Mouse (Mus musculus) ovary, adult 18-20 months (tissue): ENCODE data around the gene Ntm.

ENCODE experiments used
- DNase-seq: peaks from one replicate; pipeline ENCODE4 v3.0.0; 2022; ENCODE audit warnings: low spot score, mixed read lengths

Ntm gene

DNA sequence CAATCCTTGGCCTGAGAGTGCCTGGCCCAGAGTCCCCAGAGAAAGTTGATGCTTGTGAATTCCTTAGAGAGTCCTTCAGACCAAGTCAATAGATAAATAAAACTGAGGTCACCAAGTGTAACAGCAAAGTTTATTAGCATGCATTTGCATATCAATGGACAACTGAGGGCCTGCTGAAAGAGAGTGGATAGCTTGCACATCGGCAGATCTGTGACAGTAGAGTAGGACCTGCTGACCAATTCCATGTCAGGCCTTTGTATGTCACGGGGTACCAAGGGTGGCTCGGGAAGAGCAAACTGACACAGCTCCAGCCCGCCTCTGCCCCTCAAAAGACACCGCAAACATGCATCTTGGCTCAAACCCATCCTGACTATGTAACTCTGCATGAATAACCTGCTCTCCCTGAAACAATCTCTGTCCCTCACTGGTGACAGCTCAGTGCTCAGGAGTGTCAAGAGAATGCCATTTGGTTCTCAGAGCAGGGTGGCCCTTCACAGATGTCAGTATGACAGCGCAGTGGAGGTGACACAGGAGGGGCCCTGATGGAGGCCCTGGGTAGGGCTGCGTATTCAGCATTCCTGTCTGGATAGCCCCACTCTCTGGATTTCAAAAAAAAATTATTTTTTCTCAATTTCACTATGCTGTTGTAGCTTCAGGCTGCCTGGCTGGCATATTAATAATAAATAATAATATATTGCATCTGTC, 305.0 kb downstream of the Ntm start:
- DNase-seq = no peak

DNA sequence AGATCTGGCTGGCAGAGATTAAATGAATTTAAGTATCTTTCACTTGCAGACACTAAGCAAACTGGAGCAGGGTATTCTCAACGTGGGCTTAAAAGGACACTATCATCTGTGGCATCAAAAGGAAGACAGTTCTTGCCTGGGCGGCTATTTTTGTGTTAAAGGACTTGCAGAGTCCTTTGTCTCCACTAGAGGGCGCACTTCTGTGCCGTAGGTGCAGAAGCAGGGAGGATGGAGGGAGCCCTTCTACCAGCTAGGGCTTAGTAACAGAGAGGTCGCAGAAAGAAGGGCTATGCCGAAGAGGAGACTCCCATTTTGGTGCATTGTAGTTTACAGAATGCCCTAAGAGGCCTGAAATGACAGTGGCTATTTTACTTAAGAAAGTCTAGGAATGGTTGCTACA, 308.1 kb downstream of the Ntm start:
- no peak for DNase-seq

DNA sequence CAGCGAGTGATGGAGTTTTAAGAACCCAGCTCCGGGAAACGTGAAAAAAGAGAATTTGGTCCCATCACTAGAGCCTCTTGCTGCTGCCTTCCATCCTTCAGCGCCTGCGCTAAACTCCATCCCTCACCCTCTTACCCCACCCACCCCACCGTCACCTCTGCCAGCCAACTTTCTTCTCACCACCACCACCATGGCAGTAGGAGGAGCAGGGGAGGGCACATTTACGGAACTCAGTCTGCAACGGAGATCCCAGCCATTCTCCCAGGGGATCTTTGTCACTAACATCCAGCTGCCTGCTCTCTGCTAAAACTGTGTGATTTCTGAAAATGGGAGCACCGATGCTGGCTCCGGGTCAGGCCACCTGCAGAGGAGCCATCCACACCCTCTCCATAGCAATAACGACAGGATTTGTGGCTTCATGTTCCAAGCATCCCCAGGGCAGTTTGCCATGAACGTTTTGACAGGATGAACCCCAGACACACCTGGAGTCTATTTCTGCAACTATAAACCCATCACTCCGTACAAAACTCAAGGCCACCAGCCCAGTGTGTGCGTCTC, 309.2 kb downstream of the Ntm start:
- no peak for DNase-seq

DNA sequence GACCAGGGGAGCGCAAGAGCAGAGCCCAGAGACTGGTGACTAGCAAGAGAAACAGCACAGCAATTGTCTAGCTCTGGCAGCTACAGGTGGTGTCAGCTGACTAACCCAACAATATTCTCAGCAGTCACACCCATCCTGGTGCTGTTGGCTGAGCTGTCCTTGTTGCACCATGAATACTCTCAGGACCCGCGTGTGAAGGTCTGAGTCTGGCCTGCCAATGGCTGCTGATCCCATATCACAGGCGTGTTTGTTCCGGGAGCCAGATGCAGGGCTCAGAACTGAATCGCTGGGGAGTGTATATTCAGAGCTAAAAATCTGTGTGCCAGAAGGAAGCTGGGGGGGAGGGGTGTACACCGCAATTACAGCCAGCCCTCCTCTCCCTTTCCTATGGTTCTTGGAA, 310.1 kb downstream of the Ntm start:
- DNase-seq = no peak

DNA sequence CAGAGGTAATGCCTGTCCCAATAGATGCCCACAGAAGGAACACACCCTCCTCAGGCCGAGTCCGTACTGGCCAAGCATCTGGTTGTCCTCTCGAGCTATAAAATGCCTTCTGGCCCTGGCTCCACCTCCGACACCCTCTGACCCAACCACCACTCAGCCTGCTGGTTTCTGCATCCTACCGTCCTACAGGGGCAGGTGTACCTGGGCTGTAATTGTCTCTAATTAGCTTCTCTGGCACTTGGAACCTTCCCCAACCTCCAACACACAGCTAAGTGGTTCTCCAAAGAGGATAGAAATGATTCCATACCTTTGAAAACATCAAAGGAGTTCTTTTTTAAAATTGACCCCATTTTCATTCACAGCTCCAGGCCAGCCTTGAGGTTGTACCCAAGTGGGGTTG, 311.1 kb downstream of the Ntm start:
- no peak for DNase-seq

DNA sequence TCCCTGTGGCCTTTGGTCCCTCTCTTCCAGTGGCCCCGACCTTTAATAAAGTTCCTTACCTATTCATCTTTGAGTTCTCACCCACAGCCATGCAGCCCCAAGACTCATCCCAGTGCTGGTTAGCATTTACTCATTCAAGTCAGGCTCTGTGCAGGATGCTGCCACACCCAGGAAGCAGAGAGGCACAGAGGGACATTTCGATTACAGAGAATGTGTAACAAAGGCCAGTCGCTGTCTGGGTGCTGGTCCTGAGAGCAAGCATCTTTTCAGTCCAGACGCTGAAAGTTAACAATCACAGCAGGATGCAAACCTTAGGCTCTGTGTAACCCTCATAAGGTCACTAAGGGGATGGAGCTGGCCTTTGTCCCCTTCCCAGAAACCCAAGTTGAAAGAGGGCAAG, 311.7 kb downstream of the Ntm start:
- DNase-seq = no peak

DNA sequence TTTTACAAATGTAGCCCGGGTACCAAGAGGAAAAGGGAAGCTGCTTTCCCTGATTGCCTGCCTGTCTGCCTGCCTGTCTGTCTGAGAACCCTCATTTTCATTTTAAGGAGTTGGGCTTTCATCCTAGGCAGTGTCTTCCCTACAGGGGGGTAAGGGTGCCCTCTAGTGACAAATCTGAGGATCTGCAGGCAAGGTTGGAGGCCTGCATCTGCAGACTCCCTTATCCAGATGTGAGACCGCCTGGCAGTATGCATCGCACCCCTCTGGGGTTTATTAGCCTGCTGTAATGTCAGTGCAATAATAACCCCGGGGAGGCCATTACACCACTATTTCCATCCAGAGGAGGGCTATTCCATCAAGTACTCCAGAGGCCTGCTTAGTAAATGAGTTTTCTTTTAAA, 312.3 kb downstream of the Ntm start:
- DNase-seq = no peak

DNA sequence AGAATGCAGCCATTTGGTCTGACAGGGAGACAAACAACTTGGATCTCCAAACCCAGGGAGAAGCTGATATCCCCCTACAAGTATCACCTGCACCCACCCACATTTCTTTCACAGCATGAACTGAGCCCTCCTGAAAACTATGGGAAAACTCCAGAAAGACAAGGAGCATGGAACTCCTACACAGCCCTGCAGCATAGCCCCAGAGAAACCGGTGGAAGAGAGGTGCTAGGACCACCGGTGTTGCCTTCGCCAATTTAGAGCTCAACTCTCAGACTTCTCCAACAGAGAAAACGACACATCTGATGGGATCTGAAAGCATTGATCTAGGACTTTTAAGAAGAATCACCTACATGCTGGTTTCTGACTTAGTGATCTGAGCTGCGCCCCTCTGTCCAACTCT, 312.7 kb downstream of the Ntm start:
- no peak for DNase-seq

DNA sequence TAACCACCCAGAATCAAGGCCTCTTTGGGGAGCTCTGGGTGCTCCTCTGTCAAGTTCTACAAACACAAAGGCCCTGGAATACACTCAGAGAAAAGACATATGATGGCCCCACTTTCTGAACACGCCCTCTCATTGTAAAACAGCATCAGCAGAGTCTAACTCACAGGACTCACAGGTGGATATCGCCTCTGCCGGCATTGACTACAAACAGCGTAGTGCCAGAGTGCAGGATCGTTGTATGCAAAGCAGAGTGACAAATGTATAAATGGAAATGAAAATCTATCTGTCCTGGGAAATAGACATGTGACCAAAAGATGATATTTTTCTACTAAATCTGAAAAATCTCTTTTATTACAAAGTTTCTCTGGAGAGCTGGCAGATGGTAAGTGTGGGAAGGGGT, 314.7 kb downstream of the Ntm start:
- no peak for DNase-seq

DNA sequence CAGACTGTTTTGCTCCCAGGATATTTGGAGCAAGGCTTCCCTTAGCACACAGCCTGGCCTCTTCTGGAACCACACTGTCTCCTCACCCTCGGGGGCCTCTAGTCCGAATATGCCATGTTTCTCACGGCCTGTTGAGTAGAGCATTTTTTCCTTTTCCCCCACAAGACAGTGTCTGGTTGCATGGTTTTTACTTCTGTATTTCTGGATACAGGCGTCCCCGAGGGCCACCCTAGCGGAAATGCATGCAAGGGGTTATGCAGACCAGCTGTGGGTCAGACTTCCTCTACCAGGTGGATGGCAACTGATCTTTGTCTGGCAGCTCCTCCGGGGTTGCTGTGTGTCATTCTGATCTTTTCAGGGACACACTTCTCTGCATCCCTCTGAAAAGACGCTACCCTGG, 315.2 kb downstream of the Ntm start:
- no peak for DNase-seq

DNA sequence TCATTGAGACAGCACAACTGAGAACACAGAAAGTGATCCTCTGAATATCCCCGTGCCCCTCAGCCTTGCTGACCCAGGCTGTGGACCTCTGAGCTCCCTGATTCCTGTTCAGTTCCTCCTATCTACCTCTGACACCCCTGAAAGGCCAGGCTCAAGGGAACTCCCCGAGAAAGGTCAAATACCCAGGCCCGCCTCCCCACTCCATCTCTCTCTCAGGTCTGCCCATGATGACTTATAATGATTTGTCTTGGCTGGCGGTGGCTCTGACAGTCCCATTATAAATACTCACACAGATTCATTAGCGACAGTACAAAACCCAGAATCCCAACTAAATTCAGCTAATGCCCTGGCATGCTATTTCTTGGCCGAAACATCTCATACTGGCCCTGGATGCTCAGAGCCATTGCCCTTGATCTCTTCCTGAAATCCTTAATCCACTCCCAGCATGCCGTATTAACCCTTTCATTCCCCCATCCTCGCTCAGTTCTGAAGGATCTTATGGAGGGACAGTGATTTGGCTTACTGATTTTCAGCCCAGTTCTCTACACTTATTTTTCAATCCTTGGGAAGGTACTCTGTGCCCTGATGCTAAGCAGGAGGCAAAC, 317.0 kb downstream of the Ntm start:
- no peak for DNase-seq

DNA sequence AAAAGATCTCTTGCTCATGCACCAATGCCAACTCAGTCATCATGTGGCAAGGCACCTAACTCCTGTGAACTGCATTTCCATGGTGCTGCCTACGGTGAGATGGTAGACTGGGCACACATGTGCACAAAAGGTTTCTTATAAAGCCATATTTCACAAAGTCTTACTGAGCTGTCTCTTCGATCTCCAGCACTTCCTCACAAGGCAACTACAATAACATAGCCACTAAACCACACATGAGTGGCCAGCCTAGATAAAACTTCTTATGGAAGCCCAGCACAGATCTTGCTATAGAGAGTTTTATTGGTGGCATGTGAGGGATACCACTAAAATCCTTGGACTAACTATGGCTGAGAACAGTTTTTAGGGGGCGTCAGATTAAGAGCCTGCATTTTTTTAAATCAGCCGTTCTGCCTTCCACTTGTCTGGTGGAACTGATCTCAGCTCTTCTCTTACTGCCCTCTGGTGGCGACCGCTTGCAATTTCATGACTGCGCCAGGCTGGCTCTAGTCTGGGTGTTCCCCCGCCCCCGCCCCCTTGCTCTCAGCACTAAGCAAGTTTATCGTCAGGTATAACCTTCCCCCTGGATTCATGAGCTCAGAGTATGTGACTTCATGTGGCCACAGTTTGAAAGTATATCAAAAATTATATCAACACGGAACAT, 319.8 kb downstream of the Ntm start:
- no peak for DNase-seq

DNA sequence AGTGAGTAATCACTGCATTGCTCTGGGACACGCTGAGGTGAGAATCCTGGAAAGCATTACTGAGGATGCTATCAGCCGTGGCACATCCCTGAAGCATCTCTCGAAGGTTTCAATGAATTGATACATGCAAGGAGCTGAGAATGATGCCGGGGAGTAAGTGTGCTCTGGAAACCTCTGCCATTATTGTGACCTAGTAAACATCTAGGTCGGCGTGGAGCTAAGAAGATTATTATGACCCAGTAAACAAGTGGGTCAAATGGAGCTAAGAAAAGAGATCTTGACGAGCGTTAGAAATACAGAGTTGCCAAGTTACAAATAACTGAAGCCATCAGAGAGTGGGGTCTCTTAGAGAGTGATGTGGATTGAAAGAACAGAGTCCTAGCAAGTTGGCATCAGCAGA, 325.6 kb downstream of the Ntm start:
- DNase-seq = no peak

DNA sequence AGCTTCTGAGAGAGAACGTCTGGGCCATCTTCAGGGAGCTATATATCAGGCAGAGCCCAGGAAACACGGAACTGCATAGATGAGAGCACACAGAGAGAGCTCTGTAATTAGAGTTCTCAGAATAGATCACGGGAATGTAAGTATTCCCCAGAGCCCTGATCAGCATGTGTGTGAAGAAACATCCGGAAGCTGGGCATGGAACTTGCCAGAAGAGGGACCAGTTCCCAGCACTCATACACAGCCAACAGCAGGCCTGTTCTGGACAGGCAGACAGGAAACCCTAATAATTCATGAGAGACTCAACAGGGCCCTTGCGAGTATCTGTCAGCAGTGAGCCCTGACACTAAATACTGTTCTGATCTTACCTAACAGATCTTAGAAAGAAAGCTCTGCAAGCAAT, 345.8 kb downstream of the Ntm start:
- DNase-seq = no peak

DNA sequence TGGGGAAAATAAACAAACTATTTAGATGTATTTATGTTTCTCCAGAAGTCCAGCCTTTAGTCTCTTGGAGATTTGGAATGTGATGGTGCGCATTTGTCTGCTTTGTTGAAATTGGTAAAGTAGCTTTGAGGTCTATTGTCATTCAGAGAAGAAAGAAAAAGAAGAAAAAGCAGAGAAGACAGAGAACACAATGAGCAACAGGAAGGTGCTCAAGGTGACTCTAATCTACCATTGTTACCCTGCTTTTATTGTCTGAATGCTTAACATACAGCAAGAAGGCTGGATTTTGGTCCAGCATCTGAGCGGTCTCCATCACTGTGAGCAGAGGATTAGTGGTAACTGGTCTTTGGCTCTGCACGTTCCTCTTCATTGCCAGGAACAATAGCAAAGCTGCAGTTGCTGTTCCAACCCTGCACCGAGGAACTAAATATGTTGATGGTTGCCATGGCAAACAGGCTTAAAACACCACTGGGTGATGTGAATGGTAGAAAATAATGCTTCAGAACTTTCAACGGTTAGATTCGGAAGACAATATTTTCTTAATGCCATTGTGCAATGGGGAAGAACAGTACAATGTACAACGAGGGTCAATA, 350.8 kb downstream of the Ntm start:
- DNase-seq = no peak

DNA sequence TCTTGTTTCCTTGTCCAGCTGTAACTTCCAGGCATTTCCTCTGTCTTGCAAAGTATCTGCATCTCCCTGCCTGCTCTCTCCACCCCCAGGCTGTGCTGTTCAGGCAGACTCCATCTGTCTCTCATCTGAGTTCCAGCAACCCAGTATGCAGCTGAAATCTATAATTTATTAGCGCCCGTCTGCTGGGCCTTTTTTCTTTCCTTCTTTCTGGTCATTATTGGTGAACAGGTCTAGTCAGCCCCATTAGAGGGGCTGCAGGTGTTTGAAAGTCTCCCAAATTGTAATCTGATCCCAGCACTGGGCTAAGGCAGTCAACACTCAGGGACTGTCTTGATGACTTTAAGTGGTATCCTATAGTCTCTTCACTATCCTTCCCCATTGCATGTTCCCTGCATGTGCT, 352.1 kb downstream of the Ntm start:
- DNase-seq = no peak

DNA sequence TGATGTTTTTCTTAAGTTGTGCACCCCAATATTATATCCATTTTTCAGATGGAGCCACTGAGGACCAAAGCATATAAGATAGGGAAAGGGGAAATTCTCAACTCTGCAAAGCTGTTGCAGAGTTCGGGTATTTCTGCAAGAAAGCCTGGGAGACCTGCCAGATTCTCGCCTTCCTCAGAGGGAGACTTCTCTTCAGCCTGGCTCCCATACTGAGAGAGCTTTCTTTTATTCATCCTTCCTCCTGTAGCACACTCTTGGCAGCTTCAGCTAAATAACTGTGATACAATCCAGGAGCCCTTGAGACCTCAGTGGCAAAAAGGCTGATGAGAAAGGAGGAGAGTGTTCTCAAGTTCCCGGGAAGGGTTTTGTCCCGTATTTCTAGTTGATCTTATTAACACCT, 365.3 kb downstream of the Ntm start:
- no peak for DNase-seq

DNA sequence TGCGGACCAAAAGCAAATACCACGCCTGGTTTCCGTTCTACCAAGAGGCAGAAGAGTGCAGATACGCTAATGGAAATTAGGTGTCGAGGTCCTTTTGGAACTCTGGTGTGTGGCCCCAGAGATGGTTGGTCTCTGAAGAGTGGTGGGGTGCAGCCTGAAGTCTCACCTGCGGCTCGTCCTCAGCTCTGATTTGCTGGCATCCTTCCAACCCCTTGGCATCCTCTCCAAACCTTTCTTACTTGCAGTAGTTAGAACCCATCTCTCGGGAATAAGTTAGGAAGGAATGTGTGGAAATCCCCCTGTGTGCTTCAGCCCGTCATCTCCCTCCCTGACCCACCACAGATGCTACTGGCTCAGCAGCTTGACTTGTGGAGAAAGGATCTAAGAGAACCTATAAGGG, 367.6 kb downstream of the Ntm start:
- no peak for DNase-seq

DNA sequence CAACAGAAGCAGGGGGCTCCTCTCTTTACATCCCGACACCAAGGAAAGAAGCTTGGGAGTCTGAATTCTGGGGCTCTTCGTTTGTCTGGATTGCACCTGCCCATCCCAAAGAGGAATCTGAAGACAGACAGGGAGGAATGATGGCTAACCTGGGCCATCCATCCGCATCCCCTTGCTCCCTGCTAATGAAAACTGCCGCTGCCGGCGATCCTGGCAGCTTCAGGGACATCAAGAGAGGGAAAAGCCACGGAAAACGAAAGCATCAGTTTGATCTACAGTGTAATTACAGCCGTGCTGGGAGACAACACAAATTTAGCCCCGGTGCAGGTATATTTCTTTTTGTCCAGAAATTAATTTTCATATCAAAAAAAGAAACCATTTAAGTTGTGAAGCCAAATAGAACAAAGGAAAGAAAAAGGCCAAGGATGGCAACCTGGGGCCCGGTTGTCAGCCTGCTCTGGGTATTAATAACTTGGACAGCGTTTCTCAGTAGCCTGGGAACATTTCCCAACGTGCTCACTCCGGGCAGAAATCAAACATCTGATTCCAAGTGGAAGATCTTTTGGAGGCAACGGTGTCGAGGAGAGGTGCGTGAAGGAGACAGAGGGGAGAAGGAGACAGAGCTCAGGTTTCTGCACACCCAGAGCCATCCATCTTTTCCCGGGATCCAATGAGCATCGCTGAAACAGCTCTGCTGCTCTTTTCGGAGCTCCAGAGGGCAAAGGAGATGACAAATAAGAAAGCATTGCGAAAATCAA, 368.2 kb downstream of the Ntm start:
- DNase-seq = no peak

DNA sequence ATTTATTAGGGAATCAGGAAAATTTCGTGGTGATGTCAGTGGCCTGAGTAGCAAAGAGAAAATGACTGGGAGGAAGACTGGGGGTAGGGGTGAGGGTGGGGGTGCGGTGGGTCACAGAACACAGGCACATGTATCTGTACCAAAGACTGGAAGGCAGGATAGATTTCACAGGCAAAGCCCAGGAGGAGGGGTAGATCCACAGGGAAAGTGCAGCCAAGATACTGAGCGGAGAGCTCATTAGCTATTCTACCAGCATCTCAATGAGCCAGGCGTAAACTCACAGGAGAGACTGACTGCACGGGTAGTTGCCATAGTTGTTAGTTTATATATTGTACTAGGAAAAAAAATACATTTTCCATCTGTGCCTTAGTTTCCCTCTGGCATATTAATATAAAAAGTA, 375.6 kb downstream of the Ntm start:
- no peak for DNase-seq

DNA sequence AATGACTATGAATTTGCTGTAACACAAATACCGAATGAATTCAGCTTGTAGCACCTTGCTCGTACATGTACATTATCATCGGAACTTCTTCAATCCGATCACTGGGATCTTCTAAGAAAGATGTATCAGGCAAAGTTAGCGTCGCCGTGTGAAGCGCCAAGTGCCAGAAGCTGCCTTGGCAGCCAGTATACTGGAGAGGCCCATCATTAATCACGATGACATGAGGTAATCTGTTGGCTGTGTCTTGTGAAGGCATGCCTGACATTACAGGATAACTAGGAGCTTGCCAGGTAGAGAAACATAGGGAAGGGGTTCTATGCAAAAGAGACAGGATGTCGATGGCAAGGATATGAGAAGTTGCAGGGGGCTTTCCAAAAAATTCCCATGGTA, 376.6 kb downstream of the Ntm start:
- no peak for DNase-seq

DNA sequence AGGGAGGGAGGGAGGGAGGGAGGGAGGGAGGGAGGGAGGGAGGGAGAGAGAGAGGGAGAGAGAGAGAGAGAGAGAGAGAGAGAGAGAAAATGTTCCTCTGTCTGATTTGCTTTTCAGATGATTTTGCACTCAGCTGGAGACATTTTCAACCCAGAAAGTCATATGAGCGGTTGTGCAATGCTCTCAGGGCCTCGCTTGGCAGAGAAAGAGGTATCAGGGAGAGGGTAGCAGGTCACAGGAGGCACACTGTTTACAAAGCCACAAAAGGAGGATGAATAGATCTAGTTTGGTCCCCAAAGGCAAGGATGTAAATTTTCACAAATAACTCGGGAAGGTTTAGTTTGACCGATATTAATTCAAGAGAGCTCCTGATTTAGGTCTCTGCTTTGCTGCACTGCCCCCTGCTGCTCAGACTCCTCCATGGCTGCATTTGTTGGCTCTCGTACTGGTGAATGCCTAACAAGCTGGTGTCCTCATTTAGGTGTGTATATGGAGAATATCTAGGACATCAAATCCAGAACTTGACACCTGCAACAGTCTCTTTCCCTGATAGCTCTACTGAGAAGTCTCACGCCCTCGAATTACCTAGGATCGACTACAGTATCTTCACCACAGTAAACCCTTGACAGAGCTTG, 377.1 kb downstream of the Ntm start:
- DNase-seq = no peak
